Mouse (Mus musculus) spleen, postnatal 10 days (tissue): Measurements from ENCODE around the gene Cpd.

ENCODE experiments used
- DNase-seq, 2 experiments: peaks; one replicate each; pipeline ENCODE4 v3.0.0; 2021 to 2022; ENCODE audit warnings: low spot score in 2 of 2

The Cpd gene

GRCm38 (mm10) chr11:76846878-76847222, at the start of gene Cpd:
Gene Cpd, minus strand, starts transcription at chr11:76847018.
- DNase-seq, result peak; percentile 82 to 91

GRCm38 (mm10) chr11:76896360-76896759, 49.5 kb upstream of the Cpd start:
- no peak for DNase-seq

- peak in 1 of 2 experiments; percentile 44 for DNase-seq
Observed at GRCm38 (mm10) chr11:76894240-76894639, 47.4 kb upstream of the Cpd start.

GRCm38 (mm10) chr11:76893570-76893969, 46.8 kb upstream of the Cpd start:
- DNase-seq, result no peak

- no peak for DNase-seq
Observed at GRCm38 (mm10) chr11:76892972-76893371, 46.2 kb upstream of the Cpd start.

GRCm38 (mm10) chr11:76891738-76892349, 45.0 kb upstream of the Cpd start:
- no peak for DNase-seq

GRCm38 (mm10) chr11:76891171-76891570, 44.4 kb upstream of the Cpd start:
- no peak for DNase-seq

- peak in 1 of 2 experiments; percentile 29 for DNase-seq
Observed at GRCm38 (mm10) chr11:76889339-76890164, 42.7 kb upstream of the Cpd start.

GRCm38 (mm10) chr11:76884451-76884850, 37.6 kb upstream of the Cpd start:
- DNase-seq, result no peak

GRCm38 (mm10) chr11:76879816-76880215, 33.0 kb upstream of the Cpd start:
- peak in 1 of 2 experiments; percentile 21 for DNase-seq

- no peak for DNase-seq
Observed at GRCm38 (mm10) chr11:76874766-76875165, 27.9 kb upstream of the Cpd start.

GRCm38 (mm10) chr11:76873865-76874264, 27.0 kb upstream of the Cpd start:
- no peak for DNase-seq

- DNase-seq, result no peak
Observed at GRCm38 (mm10) chr11:76872556-76873234, 25.9 kb upstream of the Cpd start.

GRCm38 (mm10) chr11:76861185-76861584, 14.4 kb upstream of the Cpd start:
- no peak for DNase-seq

GRCm38 (mm10) chr11:76859261-76859660, 12.4 kb upstream of the Cpd start:
- no peak for DNase-seq

GRCm38 (mm10) chr11:76858781-76859180, 12.0 kb upstream of the Cpd start:
- no peak for DNase-seq

GRCm38 (mm10) chr11:76857111-76857510, 10.3 kb upstream of the Cpd start:
- no peak for DNase-seq

GRCm38 (mm10) chr11:76856601-76857000, 9.8 kb upstream of the Cpd start:
- DNase-seq, result no peak

- no peak for DNase-seq
Observed at GRCm38 (mm10) chr11:76854475-76855341, 7.9 kb upstream of the Cpd start.

- no peak for DNase-seq
Observed at GRCm38 (mm10) chr11:76851512-76851911, 4.7 kb upstream of the Cpd start.

- DNase-seq, result no peak
Observed at GRCm38 (mm10) chr11:76849596-76849995, 2.8 kb upstream of the Cpd start.

GRCm38 (mm10) chr11:76848081-76848480, 1.3 kb upstream of the Cpd start:
- DNase-seq, result no peak
